Mouse (Mus musculus): ENCODE results near the gene Ran. TPM values are rescaled to one million over a fixed set of nuclear protein-coding genes. Genes with fewer than 3 reads are reported as not detected.

Ran gene
- total RNA-seq, 4 experiments from 2014 or later, result 137 to 213 (median 176) TPM

- DNase-seq, result no peak
These were observed 4.3 kb upstream of the Ran start for GRCm38 (mm10) chr5:129015540-129015939.

- no peak for DNase-seq
These were observed 3.5 kb upstream of the Ran start for GRCm38 (mm10) chr5:129016370-129016769.

GRCm38 (mm10) chr5:129018782-129019489 is 933 bp upstream of the Ran start:
- no peak for DNase-seq

GRCm38 (mm10) chr5:129020300-129020668 is 415 bp downstream of the Ran start:
- DNase-seq, result no peak

GRCm38 (mm10) chr5:129020731-129021130 is 862 bp downstream of the Ran start:
- DNase-seq, result no peak

GRCm38 (mm10) chr5:129025048-129025447 is 5.2 kb downstream of the Ran start:
- no peak for DNase-seq

- DNase-seq, result no peak
These were observed 5.9 kb downstream of the Ran start for GRCm38 (mm10) chr5:129025725-129026124.

GRCm38 (mm10) chr5:129026171-129026570 is 6.3 kb downstream of the Ran start:
- DNase-seq, result no peak

GRCm38 (mm10) chr5:129026637-129027036 is 6.8 kb downstream of the Ran start:
- no peak for DNase-seq

- DNase-seq, result no peak
These were observed 9.4 kb downstream of the Ran start for GRCm38 (mm10) chr5:129029131-129029723.

GRCm38 (mm10) chr5:129036678-129037077 is 16.8 kb downstream of the Ran start:
- no peak for DNase-seq

GRCm38 (mm10) chr5:129037739-129038138 is 17.9 kb downstream of the Ran start:
- no peak for DNase-seq

GRCm38 (mm10) chr5:129045641-129046580 is 26.0 kb downstream of the Ran start:
- no peak for DNase-seq

GRCm38 (mm10) chr5:129049372-129049771 is 29.5 kb downstream of the Ran start:
- no peak for DNase-seq

- no peak for DNase-seq
These were observed 32.0 kb downstream of the Ran start for GRCm38 (mm10) chr5:129051910-129052309.

- no peak for DNase-seq
These were observed 32.9 kb downstream of the Ran start for GRCm38 (mm10) chr5:129052636-129053355.

- DNase-seq, result no peak
These were observed 34.9 kb downstream of the Ran start for GRCm38 (mm10) chr5:129054675-129055284.

GRCm38 (mm10) chr5:129059116-129059515 is 39.2 kb downstream of the Ran start:
- no peak for DNase-seq

- DNase-seq, result no peak
These were observed 41.7 kb downstream of the Ran start for GRCm38 (mm10) chr5:129061579-129061978.

- peak; percentile 42 for DNase-seq
These were observed 43.3 kb downstream of the Ran start for GRCm38 (mm10) chr5:129063037-129063791.

GRCm38 (mm10) chr5:129063792-129064087 is 43.9 kb downstream of the Ran start:
- DNase-seq, result no peak

- no peak for DNase-seq
These were observed 44.3 kb downstream of the Ran start for GRCm38 (mm10) chr5:129064186-129064585.
